Mouse (Mus musculus): ENCODE results near the gene Kirrel3. TPM values are rescaled to one million over a fixed set of nuclear protein-coding genes. Genes with fewer than 3 reads are reported as not detected.

Kirrel3 gene
- polyA plus RNA-seq, 1 experiment: 10.9 TPM

- no peak for DNase-seq (ENCODE audit: low read depth)
Observed at GRCm38 (mm10) chr9:34507164-34507563, 21.5 kb downstream of the Kirrel3 start.

DNA sequence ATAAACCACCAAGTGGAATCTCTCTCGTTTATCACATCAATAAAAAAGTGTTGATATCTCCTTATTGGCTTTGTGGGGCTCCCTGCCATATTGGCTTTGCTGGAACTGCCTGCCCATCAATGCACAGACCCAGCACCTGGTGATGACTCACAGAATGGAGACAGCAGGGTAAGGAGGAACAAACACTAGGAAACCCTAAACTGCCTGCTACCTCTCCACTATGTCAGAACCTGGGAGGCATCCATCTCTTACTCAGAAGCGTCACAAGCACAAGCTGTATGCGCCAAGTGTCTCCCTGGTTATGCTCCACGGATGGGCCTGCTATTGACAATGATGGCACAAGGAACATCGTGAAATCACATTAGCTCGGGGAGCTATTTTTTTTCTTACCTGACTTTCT lies 33.2 kb downstream of the Kirrel3 start:
- DNase-seq (ENCODE audit: low read depth): no peak

DNA sequence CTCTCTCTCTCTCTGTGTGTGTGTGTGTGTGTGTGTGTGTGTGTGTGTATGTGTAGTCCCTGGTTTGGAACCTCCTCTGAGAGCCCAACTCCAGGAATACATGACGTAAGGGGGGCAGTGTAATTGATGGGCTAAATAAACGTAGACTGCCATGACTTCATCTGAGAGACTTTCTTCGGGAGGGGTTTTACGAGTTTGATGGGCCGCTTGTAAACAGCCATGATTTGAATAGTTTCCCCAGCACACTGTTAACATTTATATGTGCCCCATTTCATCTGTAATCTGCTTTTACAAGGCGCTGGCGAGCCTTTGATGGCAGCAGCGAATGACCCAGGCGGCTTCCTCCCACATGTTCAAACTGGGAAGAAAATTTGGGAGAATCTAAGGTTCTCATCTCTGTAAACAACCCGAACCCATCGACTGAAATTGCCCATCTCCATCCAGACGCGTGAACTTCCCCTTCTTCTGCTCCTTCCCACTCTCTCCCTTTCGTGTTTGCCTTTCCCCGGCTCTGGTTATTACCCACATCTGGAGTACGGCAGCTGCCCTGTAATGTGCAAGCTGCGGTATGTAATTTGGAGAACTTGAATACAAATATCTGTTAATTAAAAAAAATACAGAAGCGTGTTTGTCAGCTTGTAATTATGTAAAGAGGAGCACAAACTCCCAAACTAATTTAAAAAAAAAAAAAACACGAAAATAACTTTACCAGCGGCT lies 34.7 kb downstream of the Kirrel3 start:
- no peak for DNase-seq (ENCODE audit: low read depth)

- no peak for DNase-seq (ENCODE audit: low read depth)
Observed at GRCm38 (mm10) chr9:34525695-34526094, 40.0 kb downstream of the Kirrel3 start.

DNA sequence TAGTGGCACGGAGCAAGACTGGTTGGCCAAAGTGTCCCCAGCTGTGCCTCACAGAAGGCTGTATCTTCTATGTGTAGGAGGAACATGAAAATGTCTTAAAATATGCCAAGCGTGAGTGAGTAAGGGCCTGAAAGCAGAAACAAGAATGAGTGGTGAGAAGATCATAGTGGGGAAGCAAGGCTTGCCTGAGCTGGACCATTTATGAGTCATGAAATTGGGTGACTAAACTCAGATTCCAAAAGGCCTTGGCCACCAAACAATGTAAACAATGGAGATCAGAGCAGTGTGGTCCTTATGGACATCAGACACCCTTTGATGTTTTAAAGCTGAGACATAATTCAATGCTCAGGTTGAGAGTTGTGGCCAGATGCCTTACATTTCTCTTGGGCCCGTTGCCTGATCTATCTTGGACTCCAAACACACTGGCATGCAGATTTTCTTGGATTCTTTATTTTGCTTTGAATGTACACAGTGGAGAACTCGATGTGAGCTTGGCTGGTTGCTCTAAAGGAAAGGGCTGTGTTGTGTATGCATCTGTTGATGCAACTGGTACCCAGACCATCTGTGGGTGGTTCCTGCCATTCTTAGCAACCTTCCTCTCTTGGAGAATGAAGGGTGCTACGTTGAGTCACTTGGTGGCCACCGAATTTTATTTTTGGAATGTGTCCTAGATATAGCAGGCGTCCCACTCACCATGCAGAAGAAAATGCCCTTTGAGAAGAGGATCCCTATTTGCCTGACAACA lies 53.1 kb downstream of the Kirrel3 start:
- DNase-seq (ENCODE audit: low read depth): no peak

GRCm38 (mm10) chr9:34541908-34542307 lies 56.2 kb downstream of the Kirrel3 start:
- DNase-seq (ENCODE audit: low read depth): no peak

DNA sequence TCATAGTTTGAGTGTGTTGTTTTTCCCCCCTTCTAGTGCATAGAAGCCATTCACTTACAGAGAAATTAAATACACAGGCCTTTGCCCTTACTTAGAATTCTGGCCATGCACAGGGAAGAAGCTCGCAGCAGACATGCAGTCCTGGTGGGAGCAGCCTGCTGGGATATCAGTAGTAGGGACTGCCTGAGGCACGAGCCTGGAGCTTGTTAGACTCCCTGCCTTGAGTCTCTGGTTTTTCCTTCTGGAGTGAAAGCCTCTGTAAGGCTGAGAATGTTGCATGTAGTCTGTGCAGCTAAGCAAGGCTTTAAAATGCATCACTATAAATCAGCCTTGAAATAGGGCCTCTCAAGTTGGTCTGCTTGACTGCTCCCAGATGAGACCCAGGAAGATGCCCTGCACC lies 70.0 kb downstream of the Kirrel3 start:
- DNase-seq (ENCODE audit: low read depth): no peak

GRCm38 (mm10) chr9:34557846-34558245 lies 72.2 kb downstream of the Kirrel3 start:
- no peak for DNase-seq (ENCODE audit: low read depth)

GRCm38 (mm10) chr9:34558291-34558899 lies 72.7 kb downstream of the Kirrel3 start:
- no peak for DNase-seq (ENCODE audit: low read depth)

DNA sequence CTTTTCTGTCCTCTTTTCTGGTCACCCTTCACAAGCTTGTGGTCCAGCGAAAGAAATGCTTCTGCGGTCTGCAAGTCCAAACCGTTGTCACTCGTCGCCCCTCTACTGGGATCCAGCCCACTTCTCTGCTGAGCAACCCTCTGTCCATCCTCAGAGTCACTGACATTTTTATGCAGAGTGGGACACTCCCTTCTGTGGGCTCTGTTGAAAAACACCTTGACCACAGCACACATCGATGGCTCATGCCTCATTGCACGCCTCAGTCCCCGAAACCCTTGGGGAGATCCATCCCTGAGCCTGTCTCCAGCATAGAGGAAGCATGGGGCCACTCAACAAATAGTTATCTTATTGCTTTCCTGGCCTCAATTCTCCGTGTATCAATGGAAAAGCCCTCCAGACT lies 73.4 kb downstream of the Kirrel3 start:
- no peak for DNase-seq (ENCODE audit: low read depth)

DNA sequence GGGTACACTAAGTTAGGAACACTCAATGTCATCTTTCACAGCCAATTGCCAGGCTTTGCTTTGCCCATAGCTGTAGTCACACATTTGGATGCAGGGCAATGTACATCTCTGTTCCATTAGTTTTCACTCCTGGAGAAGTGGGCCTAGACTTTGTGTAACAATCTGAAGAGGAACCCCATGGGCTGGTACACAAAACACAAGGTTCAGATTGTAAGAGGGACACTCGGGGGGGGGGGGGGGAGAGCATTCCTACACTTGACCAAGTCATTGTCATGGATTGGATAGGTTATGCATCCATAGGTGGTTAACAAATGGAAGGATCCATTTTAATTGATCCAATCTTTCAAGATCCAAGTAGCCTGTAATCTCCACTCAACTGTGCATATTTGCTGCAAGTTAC lies 75.6 kb downstream of the Kirrel3 start:
- no peak for DNase-seq (ENCODE audit: low read depth)

DNA sequence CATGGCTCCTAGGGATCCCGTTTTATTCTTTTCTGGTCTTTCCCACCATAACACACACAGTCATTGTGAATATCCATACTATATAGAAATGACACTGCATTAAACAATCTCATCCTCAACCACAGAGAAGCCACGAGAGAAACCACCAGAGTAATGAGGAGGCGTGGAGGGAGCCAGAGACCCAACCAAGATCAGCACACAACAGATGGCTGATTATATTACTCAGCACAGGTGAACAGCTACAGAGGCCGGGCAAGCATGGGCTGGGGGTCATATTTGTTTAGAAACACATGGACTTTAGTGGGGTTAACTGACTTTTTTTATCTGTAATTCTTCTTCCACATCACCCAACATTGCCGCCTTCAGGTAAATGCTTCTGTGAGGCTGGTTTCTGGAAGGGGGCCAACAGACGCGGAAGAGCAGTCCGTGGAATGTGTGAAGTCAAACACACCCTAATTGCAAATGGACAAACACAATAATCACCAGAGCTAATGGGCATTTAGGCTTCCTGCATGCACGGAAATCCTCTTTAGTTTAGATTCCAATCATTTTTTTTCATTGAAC lies 76.8 kb downstream of the Kirrel3 start:
- no peak for DNase-seq (ENCODE audit: low read depth)

DNA sequence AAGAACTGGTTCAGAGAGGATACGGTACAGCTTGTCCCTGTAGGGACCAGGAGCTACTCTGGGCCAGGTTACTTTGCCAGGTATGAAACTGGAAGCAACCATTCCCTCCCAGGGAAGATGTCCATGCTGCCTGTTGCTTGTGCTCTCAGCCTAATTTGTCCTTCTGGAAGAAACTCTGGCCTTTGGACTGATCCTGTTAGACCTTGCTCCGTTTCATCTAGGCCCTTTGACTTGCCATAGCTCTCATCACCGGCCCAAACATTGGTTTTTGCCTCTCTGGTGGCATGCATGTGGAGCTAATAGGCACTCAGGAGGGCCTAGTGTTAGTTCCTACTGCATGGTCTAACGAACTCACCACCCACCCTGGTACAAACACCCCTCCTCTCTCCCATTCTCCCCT lies 88.2 kb downstream of the Kirrel3 start:
- DNase-seq (ENCODE audit: low read depth): no peak

GRCm38 (mm10) chr9:34574611-34575010 lies 88.9 kb downstream of the Kirrel3 start:
- no peak for DNase-seq (ENCODE audit: low read depth)

DNA sequence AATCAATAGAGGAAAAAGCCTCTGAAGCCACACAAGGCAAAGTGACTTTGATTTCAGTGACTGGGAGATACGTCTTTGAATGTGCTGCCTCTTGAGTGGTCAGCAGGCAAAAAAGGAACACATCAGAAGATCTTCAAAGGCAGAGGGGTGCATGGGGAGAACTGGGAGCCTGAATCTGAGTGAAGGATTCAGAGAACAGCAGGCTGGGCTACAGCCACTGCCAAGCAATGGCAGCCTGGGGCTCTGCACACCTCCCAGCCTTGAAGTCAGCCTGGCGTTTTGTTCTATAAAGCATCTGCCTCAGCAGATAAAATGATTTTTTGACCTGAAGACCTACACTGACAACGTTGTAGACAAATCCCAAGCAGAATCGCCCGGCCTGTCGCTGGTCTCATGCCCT lies 93.5 kb downstream of the Kirrel3 start:
- DNase-seq (ENCODE audit: low read depth): no peak

DNA sequence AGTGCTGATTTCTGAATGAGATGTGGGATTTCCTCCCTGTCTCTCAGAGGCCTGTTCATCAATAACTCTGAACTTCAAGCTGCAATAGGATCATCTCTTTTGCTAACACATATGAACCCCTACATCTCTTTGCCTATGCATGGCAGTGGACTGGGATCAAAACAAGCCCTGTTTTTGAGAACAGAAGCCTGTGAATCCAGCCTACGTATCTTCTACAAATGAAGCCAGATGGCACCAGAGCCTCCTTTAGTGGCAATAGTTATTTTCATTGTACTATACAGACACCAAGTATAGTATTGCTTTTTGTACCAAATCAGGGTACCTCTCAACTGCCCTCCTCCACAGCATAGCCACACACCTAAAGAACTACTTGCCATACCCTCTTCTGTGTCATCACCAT lies 94.4 kb downstream of the Kirrel3 start:
- no peak for DNase-seq (ENCODE audit: low read depth)

DNA sequence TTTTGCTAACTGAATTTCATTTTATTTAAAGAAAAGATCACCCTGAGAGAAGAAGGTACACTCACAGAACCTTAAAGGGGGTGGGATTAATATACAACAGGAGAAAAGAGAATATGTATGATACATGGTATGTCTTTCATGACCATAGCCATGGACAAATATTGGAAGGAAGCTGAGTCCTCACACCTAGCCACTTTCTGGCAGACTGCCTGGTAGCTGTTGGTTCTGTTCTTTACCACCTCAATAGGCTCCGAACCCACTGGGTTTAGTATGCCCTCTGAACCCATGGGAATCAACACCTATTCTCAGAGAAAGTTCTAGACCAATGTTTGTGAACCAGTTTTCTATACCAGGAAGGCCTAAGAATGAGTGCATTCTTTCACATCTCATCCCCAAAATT lies 96.8 kb downstream of the Kirrel3 start:
- no peak for DNase-seq (ENCODE audit: low read depth)

- no peak for DNase-seq (ENCODE audit: low read depth)
Observed at GRCm38 (mm10) chr9:34585487-34585886, 99.8 kb downstream of the Kirrel3 start.

- no peak for DNase-seq (ENCODE audit: low read depth)
Observed at GRCm38 (mm10) chr9:34586080-34586479, 100.4 kb downstream of the Kirrel3 start.

GRCm38 (mm10) chr9:34589799-34590198 lies 104.1 kb downstream of the Kirrel3 start:
- no peak for DNase-seq (ENCODE audit: low read depth)

GRCm38 (mm10) chr9:34592073-34592610 lies 106.4 kb downstream of the Kirrel3 start:
- no peak for DNase-seq (ENCODE audit: low read depth)

DNA sequence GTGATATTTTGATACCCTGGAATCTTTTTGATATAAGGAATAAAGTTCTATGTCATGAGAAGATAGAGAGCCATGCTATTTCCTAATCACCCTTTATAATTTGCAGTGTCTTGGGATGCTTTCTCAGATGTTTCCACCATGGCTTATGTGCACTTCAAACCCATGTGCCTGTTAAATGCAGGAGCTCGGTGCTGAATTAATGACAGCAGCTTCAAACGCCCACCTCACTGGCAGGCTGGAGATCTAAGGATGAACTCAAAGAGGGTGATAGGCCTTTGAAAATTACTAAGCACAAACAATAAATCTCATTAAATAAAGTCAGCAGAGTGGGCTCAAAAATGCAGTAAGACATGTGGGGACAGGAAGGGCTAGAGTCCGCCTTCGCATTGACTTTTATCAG lies 108.2 kb downstream of the Kirrel3 start:
- no peak for DNase-seq (ENCODE audit: low read depth)

All from gonadal fat pad, adult 2 months (tissue).